Mouse (Mus musculus) liver, embryonic 14 days (tissue): ENCODE results near the gene Krt36. TPM values are rescaled to one million over a fixed set of nuclear protein-coding genes. Genes with fewer than 3 reads are reported as not detected.

Source experiments
- polyA plus RNA-seq: library from polyadenylated mRNA; depleted of rRNA; stranded (reverse); fragments of >200 nt; gene quantifications from 2 replicates; pipeline ENCODE4 v1.2.3, GENCODE M21; 2012; rRNA removed

Gene Krt36
- polyA plus RNA-seq = not detected in 2 replicates

GRCm38 (mm10) chr11:100105576-100106122 is at the start of gene Krt36:
Gene Krt36 (minus strand): TSS chr11:100105626.

GRCm38 (mm10) chr11:100148615-100149330 is 43.3 kb upstream of the Krt36 start, which contains the start of gene Krt19:
Gene Krt19 (minus strand): TSS chr11:100148665.

GRCm38 (mm10) chr11:100135731-100136130 is 30.3 kb upstream of the Krt36 start, which contains the start of gene Krt15:
Gene Krt15 (minus strand): TSS chr11:100135928.

GRCm38 (mm10) chr11:100121466-100121865 is 16.0 kb upstream of the Krt36 start, which contains the start of gene Krt13:
Gene Krt13 (minus strand): TSS chr11:100121566.

GRCm38 (mm10) chr11:100096141-100096540 is 9.3 kb downstream of the Krt36 start, which contains the start of gene Krt35:
Gene Krt35 (minus strand): TSS chr11:100096241.

GRCm38 (mm10) chr11:100087861-100088260 is 17.6 kb downstream of the Krt36 start, which contains the start of gene Krt32:
Gene Krt32 (minus strand): TSS chr11:100088226.

Other genes with a start within 250 kb of the Krt36 start
- gene Gm11568, start 247.7 kb downstream of the Krt36 start, polyA plus RNA-seq = not detected in 2 replicates
- not detected in 2 replicates for gene Gm11559, start 241.2 kb downstream of the Krt36 start, polyA plus RNA-seq
- gene Krtap9-1, start 232.2 kb downstream of the Krt36 start, polyA plus RNA-seq = not detected in 2 replicates
- gene Gm11567, start 226.4 kb downstream of the Krt36 start, polyA plus RNA-seq = not detected in 2 replicates
- gene Krtap31-1, start 197.7 kb downstream of the Krt36 start, polyA plus RNA-seq = not detected in 2 replicates
- gene Gm11565, start 190.9 kb downstream of the Krt36 start, polyA plus RNA-seq = not detected in 2 replicates
- gene Krtap31-2, start 169.3 kb downstream of the Krt36 start, polyA plus RNA-seq = not detected in 2 replicates
- gene Krtap9-5, start 157.2 kb downstream of the Krt36 start, polyA plus RNA-seq = not detected in 2 replicates
- not detected in 2 replicates for gene Krtap29-1, start 126.6 kb downstream of the Krt36 start, polyA plus RNA-seq
- not detected in 2 replicates for gene Krtap16-1, start 119.0 kb downstream of the Krt36 start, polyA plus RNA-seq
- not detected in 2 replicates for gene Krtap17-1, start 111.6 kb downstream of the Krt36 start, polyA plus RNA-seq
- not detected in 2 replicates for gene Krt33a, start 89.4 kb downstream of the Krt36 start, polyA plus RNA-seq
- not detected in 2 replicates for gene Krt33b, start 75.8 kb downstream of the Krt36 start, polyA plus RNA-seq
- not detected in 2 replicates for gene Krt34, start 64.1 kb downstream of the Krt36 start, polyA plus RNA-seq
- not detected in 2 replicates for gene Krt31, start 55.1 kb downstream of the Krt36 start, polyA plus RNA-seq
- not detected in 2 replicates for gene Krt32, start 17.4 kb downstream of the Krt36 start, polyA plus RNA-seq
- not detected in 2 replicates for gene Krt35, start 9.4 kb downstream of the Krt36 start, polyA plus RNA-seq
- 0.03 TPM in 1 of 2 replicates, not detected in the other for gene Krt13, start 15.9 kb upstream of the Krt36 start, polyA plus RNA-seq
- 0.07 and 0.50 TPM in 2 replicates for gene Krt15, start 30.3 kb upstream of the Krt36 start, polyA plus RNA-seq
- gene Krt19, start 43.0 kb upstream of the Krt36 start, polyA plus RNA-seq = 1.4 and 4.5 TPM in 2 replicates
- not detected in 2 replicates for gene Krt9, start 87.6 kb upstream of the Krt36 start, polyA plus RNA-seq
- gene Krt14, start 101.9 kb upstream of the Krt36 start, polyA plus RNA-seq = 0.17 and 0.45 TPM in 2 replicates
- gene Krt16, start 143.3 kb upstream of the Krt36 start, polyA plus RNA-seq = not detected in 2 replicates
- gene Krt17, start 155.4 kb upstream of the Krt36 start, polyA plus RNA-seq = 0.05 and 0.21 TPM in 2 replicates
- not detected in 2 replicates for gene Krt42, start 164.2 kb upstream of the Krt36 start, polyA plus RNA-seq
- gene Eif1, start 214.3 kb upstream of the Krt36 start, polyA plus RNA-seq = 227 and 233 TPM in 2 replicates
- gene Gast, start 228.8 kb upstream of the Krt36 start, polyA plus RNA-seq = not detected in 2 replicates